Mouse (Mus musculus) yolk sac, embryonic 10.5 days (tissue): ENCODE measurements around the gene Lrrc32.

Source experiments
- DNase-seq: peaks from one replicate; pipeline ENCODE4 v3.0.0-alpha.2; 2017; ENCODE audit warnings: low spot score

Gene Lrrc32

DNA sequence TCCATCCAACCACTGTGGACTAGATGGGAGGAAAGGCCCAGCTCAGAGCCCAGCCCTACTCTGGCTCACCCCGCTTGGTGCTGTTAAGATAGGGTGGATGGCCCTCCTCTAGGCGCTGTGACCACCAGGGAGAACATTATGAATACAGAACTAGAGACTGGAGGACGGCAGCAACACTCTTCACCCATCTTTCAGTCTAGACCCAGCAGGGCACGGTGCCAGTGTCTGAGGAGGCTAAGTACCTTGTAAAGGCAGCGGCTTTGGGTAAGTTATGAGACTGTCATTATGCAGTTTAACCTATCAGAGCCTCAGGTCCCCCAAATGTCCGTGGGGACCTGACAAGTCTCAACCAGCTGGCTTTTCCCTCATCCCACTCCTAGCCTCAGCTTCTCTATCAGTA is at the start of gene Lrrc32:
Gene Lrrc32, plus strand, starts transcription at position 153 of the 400 bp plus-strand sequence.
- DNase-seq = no peak

- DNase-seq = no peak
Observed at GRCm38 (mm10) chr7:98439956-98440466, 49.1 kb upstream of the Lrrc32 start, which contains the start of gene Gucy2d. Gucy2d (plus strand) TSS chr7:98440416.

- no peak for DNase-seq
Observed at GRCm38 (mm10) chr7:98446873-98447272, 42.2 kb upstream of the Lrrc32 start.

DNA sequence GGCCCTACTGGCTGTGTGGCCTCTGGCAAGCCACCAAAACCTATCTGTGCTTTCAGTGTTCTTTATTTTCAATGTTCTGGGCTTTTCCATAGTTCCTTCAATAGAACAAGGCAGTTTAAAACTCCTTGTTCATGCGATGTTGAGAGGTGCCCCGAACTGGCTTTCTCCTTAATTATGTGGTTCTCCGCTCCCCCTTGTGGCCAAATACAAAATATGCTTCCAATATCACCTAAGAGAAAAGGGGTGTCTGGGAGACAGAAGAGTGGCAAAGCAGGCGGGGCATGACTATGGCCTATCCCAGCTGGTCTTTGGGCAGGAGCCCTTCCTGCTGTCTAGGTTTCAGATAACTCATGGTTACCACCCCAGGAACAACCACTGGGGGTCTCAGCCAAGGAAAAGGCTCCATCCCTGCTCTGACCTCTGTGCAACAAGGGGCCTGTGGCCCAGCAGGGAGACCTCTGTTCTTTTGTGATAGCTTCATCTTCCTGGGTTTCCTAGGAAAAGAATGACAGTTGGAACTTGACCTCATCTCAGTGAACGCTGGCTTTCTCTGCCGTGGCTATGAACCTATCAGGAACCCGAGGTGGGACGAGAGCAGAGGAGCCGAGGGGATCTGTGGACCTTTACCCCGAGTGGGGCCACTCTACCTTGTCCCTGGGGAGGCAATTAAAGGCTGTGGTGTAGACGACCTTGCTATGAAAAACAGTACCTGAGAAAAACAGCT is 41.3 kb upstream of the Lrrc32 start:
- no peak for DNase-seq

DNA sequence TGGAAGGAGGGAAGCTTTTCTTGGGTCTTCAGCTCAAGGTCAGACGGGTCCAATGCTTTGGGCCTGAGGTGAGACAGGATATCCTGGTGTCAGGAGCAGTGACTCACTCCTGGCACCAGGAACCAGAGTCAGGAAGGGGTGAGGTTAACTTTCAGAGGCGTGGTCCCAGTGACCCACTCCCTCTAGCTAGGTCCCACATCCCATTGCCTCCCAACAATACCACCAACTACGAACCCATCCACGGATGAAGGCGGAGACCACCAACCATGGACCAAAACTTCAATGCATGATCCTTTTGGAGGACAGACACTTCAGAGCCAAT is 40.8 kb upstream of the Lrrc32 start:
- no peak for DNase-seq

DNA sequence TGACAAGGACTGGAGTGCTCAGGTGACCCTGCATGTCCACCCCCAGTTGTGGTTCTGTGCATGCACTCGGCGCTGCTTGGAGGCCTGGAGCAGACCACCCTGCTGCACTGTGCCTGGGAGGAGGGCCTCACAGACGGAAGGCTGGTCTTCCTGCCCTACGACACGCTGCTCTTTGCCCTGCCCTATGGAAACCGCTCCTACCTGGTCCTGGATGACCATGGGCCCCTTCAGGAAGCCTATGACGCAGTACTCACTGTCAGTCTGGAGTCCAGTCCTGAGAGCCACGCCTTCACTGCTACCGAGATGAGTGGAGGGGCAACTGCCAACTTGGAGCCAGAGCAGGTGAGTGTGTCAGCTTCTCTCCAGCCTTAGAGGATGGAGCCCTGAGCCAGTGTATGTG is 39.4 kb upstream of the Lrrc32 start:
- DNase-seq = no peak

- DNase-seq = no peak
Observed at GRCm38 (mm10) chr7:98454397-98455120, 34.5 kb upstream of the Lrrc32 start.

- DNase-seq = no peak
Observed at GRCm38 (mm10) chr7:98460319-98460718, 28.8 kb upstream of the Lrrc32 start.

DNA sequence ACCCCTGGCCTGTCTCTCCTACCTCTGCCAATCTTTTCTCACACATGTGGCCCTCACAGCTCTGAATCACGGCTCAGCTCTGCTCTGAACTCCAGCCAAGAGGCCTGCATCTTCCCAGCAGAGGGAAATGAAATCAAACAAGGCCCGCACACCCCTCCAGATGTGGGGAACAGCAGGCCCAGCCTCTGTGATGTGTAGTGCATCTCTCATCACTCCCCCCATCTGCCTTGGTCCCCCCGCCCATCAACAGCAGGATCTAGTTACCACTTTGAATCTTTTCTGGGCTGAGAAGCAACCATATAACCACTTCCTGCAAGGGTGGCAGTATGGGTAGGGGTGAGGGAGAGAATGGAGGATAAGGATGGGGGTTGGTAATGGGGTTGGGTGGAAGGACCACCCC is 20.0 kb upstream of the Lrrc32 start:
- no peak for DNase-seq

- DNase-seq = no peak
Observed at GRCm38 (mm10) chr7:98472529-98472928, 16.6 kb upstream of the Lrrc32 start.

GRCm38 (mm10) chr7:98474558-98474957 is 14.5 kb upstream of the Lrrc32 start:
- DNase-seq = no peak

DNA sequence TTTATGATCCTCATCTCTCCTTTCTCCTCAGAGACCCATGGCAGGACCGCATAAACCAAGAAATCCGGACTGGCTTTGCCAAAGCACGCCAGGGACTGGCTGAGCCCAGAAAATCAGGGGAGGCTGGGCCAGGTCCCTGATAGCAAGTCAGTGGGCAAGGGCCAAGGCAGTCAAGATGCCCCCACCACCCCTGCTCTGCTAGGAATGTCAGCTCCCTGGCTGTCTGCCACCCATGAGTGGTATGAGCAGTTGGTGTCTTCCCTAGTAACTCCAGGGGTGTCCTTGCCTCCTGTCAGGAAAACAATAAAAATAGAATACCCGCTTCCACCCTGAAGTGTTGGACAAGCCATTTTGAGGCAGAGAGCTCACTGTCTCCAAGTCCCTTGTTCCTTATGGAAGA is 11.9 kb upstream of the Lrrc32 start:
- no peak for DNase-seq

DNA sequence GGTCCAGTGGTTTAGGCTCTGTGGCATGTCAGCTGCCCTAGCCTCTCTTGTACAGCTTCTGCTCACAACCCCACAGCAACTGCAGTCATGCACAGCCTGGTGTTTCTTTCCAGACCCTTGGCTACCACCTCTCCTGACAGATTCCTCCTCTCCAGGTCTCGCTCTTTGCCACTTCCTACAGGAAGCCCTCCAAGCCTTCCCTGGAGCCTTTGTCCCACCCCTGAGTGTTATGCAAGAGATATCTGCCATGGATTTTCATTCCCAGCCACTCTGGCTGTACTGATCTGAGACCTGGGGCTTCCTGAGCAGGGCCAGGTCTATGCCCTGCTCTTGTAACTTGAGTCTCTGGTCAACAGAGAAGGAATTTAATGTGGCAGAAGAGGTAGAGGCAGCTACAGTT is 8.6 kb upstream of the Lrrc32 start:
- DNase-seq = no peak

- DNase-seq = peak; percentile 78
Observed at GRCm38 (mm10) chr7:98481066-98481734, 7.9 kb upstream of the Lrrc32 start.

DNA sequence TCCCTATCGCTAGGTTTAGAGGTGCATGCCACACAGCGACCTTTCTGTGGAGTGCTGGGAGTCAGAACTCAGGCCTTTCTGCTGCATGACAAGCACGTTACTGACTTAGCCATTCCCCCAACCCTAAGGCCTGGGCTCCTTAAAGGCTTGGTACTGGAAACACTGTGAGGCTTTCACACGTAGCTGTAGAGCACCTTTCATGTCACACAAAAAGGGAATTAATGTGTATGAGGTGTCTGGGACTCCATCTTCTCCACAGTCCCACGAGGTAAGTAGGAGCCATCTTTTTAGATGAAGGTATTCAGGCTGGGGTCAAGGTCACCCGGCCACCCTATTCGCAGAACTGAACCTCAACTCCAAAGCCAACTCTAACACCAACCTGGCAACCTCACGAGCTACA is 7.2 kb upstream of the Lrrc32 start:
- DNase-seq = no peak

- no peak for DNase-seq
Observed at GRCm38 (mm10) chr7:98482551-98483267, 6.4 kb upstream of the Lrrc32 start.

DNA sequence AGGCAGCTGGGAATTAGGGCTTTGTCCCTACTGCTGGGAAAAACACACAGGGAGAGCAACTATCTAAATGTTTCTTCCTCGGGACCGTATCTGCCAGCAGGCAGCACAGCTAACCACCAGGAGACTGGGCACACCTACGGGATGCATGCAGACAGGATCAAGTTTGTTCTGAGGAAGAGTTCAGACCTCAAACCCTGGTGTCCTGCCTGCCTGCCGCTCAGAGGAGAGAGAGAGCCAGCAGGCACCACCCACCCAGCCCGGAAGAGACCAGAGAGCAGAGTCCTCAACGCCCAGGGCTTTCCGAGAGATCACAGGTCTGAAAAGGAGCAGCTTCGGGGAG is 5.8 kb upstream of the Lrrc32 start:
- no peak for DNase-seq

- DNase-seq = no peak
Observed at GRCm38 (mm10) chr7:98484878-98485277, 4.2 kb upstream of the Lrrc32 start.

- no peak for DNase-seq
Observed at GRCm38 (mm10) chr7:98485508-98485907, 3.6 kb upstream of the Lrrc32 start.

DNA sequence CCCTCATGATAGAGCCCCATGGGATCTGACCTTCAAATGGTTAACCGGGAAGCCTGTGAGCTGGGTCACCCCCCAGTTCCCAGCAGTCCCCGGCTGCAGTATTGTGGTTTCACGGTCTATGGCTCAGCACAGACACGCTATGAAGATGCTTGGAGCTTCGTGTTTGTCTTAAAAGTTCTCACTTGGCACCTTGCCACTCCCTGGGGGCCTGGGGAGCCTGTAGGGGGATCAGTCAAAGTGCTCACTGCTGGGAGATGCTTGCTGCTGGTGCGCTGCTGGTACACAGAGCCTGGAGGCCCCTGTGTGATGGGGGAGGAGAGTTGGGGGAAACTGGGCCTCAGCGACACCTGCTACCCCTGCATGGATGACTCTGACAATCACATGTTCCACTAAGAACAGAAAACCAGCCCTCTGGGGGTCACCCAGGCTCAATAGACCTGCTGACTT is 2.6 kb upstream of the Lrrc32 start:
- DNase-seq = no peak

GRCm38 (mm10) chr7:98487202-98487980 is 1.7 kb upstream of the Lrrc32 start:
- no peak for DNase-seq
